Mouse (Mus musculus): Measurements from ENCODE around the gene Wnt10a. TPM values are rescaled to one million over a fixed set of nuclear protein-coding genes. Genes with fewer than 3 reads are reported as not detected.

The Wnt10a gene
- total and polyA plus RNA-seq, 3 experiments = 126 to 187 (median 155) TPM

GRCm38 (mm10) chr1:74763081-74763480 lies 28.2 kb upstream of the Wnt10a start:
- peak; percentile 95 for DNase-seq (ENCODE audit: extremely low read depth)
- no peak overlapping the region for H3K9ac ChIP-seq (ENCODE audit: insufficient read depth, low read depth)
- no peaks in the 10 kb centered on the region for H3K9me3 ChIP-seq (replicated peaks; ENCODE audit: low read length)
- in situ Hi-C loops (cut with MboI; ENCODE audit: low pct_ligation_motif_present, low pct_unique_long_range_greater_than_20kb, low sequenced_read_pairs) (no loop called here), dilution Hi-C loops (cut with MboI; ENCODE audit: extremely low pct_ligation_motif_present, extremely low pct_unique_long_range_greater_than_20kb, low sequenced_read_pairs) (no loop called here)
- H3K79me2 ChIP-seq (replicated peaks; ENCODE audit: control insufficient read depth, extremely low read depth, insufficient read depth, poor library complexity, severe bottlenecking) = no peaks in the 10 kb centered on the region
- no peaks in the 10 kb centered on the region for H3K27me3 ChIP-seq (replicated peaks)
- no peak overlapping the region for H3K27ac ChIP-seq (ENCODE audit: insufficient read depth, low read depth)
- TF ChIP-seq PAX5 (IDR thresholded peaks at IDR 0.05; ENCODE audit: low read length) (no peak), EP300 (IDR thresholded peaks at IDR 0.05; ENCODE audit: low read length) (no peak), ETS1 (conservative IDR thresholded peaks at IDR 0.05; ENCODE audit: low read depth, low read length) (no peak), MAX (IDR thresholded peaks at IDR 0.05; ENCODE audit: low read length) (0 out of 2 replicates have a peak, but pooled peaks have one; percentile 26), GABPA (IDR thresholded peaks at IDR 0.05; ENCODE audit: insufficient replicate concordance, low read depth, low read length) (no peak), NELFE (IDR thresholded peaks at IDR 0.05; ENCODE audit: low read depth, low read length) (peak; percentile 45; the same call in 1 of the 2 replicates), IRF4 (IDR thresholded peaks at IDR 0.05; ENCODE audit: low read depth, low read length) (peak; percentile 24; the same call in 1 of the 2 replicates), CTCF (conservative IDR thresholded peaks at IDR 0.05 in 1 of 2, IDR thresholded peaks at IDR 0.05 in 1 of 2; ENCODE audit: low read depth in 2 of 2, low read length in 2 of 2) (peak; percentile 68 to 97), RCOR1 (conservative IDR thresholded peaks at IDR 0.05; ENCODE audit: low read depth, low read length) (no peak), MYC (IDR thresholded peaks at IDR 0.05; ENCODE audit: low read depth, low read length) (0 out of 2 replicates have a peak, but pooled peaks have one; percentile 41), CHD1 (IDR thresholded peaks at IDR 0.05; ENCODE audit: low read depth, low read length) (no peak), ZC3H11A (IDR thresholded peaks at IDR 0.05; ENCODE audit: low read depth, low read length) (peak; percentile 88), ZKSCAN1 (IDR thresholded peaks at IDR 0.05; ENCODE audit: borderline replicate concordance, low read depth, low read length) (no peak), MEF2A (IDR thresholded peaks at IDR 0.05; ENCODE audit: borderline replicate concordance, low read depth, low read length) (no peak), SMC3 (IDR thresholded peaks at IDR 0.05; ENCODE audit: low read depth, low read length) (peak; percentile 95), MAFK (IDR thresholded peaks at IDR 0.05; ENCODE audit: insufficient replicate concordance, low read length) (no peak), KAT2A (IDR thresholded peaks at IDR 0.05; ENCODE audit: insufficient replicate concordance, low read length) (no peak), NRF1 (IDR thresholded peaks at IDR 0.05; ENCODE audit: low read depth, low read length) (no peak), SIN3A (IDR thresholded peaks at IDR 0.05; ENCODE audit: low read length) (peak; percentile 49; the same call in 1 of the 2 replicates), ZNF384 (IDR thresholded peaks at IDR 0.05; ENCODE audit: low read depth, low read length) (peak; percentile 98), E2F4 (IDR thresholded peaks at IDR 0.05; ENCODE audit: insufficient replicate concordance, low read depth, low read length) (no peak), TBP (conservative IDR thresholded peaks at IDR 0.05; ENCODE audit: low read depth, low read length) (0 out of 2 replicates have a peak, but pooled peaks have one; percentile 21), RAD21 (IDR thresholded peaks at IDR 0.05; ENCODE audit: low read depth, low read length) (peak; percentile 98), ZMIZ1 (IDR thresholded peaks at IDR 0.05; ENCODE audit: low read depth, low read length) (no peak), BHLHE40 (IDR thresholded peaks at IDR 0.05; ENCODE audit: low read depth, low read length) (no peak)
- no peak overlapping the region for H3K4me2 ChIP-seq (ENCODE audit: insufficient read depth, low read depth, poor library complexity, severe bottlenecking)
- H3K4me3 ChIP-seq (replicated peaks in 1 of 3; ENCODE audit: low read depth in 2 of 3, low read length in 2 of 3, poor library complexity in 1 of 3) = no peak overlapping the region
- H3K4me1 ChIP-seq (ENCODE audit: control insufficient read depth in 1 of 2, insufficient read depth in 2 of 2) = peaks cover 0 to 11% of the 10 kb centered on the region in 2 experiments; a peak in 1 of 4 replicates
- no peaks in the 10 kb centered on the region for H3K36me3 ChIP-seq (replicated peaks in 1 of 2; ENCODE audit: control insufficient read depth in 1 of 2, insufficient read depth in 1 of 2, low read length in 1 of 2)

Measured in CH12.LX (cell line).